Comparison of ENCODE assay signal across 25 mouse cellular contexts in genomic region chr1:103421638-103422001, GRCm38 (mm10).
"Had no signal": no experiment of that assay in that cellular context is flagged by ENCODE, and none has a peak within 500 bp of the region (broad histone marks: within the 10 kb centered on the region; RNA-seq: fewer than 3 reads in every experiment).

No protein-coding gene starts in this region.

- H3K4me2 ChIP-seq: heart, embryonic 12.5 days; hindbrain, embryonic 12.5 days; hindbrain, embryonic 14.5 days; intestine, embryonic 15.5 days; limb, embryonic 12.5 days; liver, embryonic 11.5 days; liver, embryonic 13.5 days; liver, embryonic 15.5 days had no signal

- H3K27me3 ChIP-seq: heart, embryonic 12.5 days; hindbrain, embryonic 12.5 days; intestine, embryonic 15.5 days; limb, embryonic 12.5 days; liver, embryonic 13.5 days; liver, embryonic 15.5 days had no signal

- H3K27ac ChIP-seq: heart, embryonic 10.5 days; hindbrain, embryonic 10.5 days; hindbrain, embryonic 12.5 days; hindbrain, embryonic 14.5 days; intestine, embryonic 15.5 days; left cerebral cortex, adult 2 months; limb, embryonic 10.5 days; limb, embryonic 12.5 days; liver, embryonic 13.5 days; liver, embryonic 15.5 days had no signal

- H3K9ac ChIP-seq: heart, embryonic 12.5 days; hindbrain, embryonic 12.5 days; hindbrain, embryonic 14.5 days; intestine, embryonic 15.5 days; limb, embryonic 12.5 days; liver, embryonic 13.5 days; liver, embryonic 15.5 days had no signal

- H3K4me1 ChIP-seq: heart, embryonic 10.5 days; heart, embryonic 12.5 days; hindbrain, embryonic 10.5 days; hindbrain, embryonic 12.5 days; intestine, embryonic 15.5 days; limb, embryonic 10.5 days; limb, embryonic 12.5 days; liver, embryonic 13.5 days; liver, embryonic 15.5 days had no signal

- H3K36me3 ChIP-seq: heart, embryonic 10.5 days; heart, embryonic 12.5 days; hindbrain, embryonic 10.5 days; hindbrain, embryonic 12.5 days; intestine, embryonic 15.5 days; limb, embryonic 10.5 days; limb, embryonic 12.5 days; liver, embryonic 13.5 days; liver, embryonic 15.5 days had no signal

- DNase-seq: gastrocnemius, postnatal 10 days; gastrocnemius, postnatal 25 days; heart, adult 18-20 months; heart, postnatal 10 days; heart, postnatal 4 days; kidney, adult 18-20 months; kidney, adult 8-10 months; kidney, postnatal 10 days; kidney, postnatal 25 days; kidney, postnatal 4 days; liver; liver, embryonic 13.5 days had no signal

- ATAC-seq: inflammation-experienced regulatory T-cells, adult 6 months; intestine, embryonic 15.5 days; intestine, postnatal 0 days had no signal

- H3K9me3 ChIP-seq: heart, embryonic 10.5 days; hindbrain, embryonic 12.5 days; intestine, embryonic 15.5 days; limb, embryonic 10.5 days; limb, embryonic 12.5 days; liver, embryonic 13.5 days; liver, embryonic 15.5 days had no signal

- H3K4me3 ChIP-seq: heart, embryonic 10.5 days; heart, embryonic 12.5 days; hindbrain, embryonic 10.5 days; hindbrain, embryonic 12.5 days; intestine, embryonic 15.5 days; left cerebral cortex, adult 2 months; limb, embryonic 10.5 days; limb, embryonic 12.5 days; liver, embryonic 13.5 days; liver, embryonic 15.5 days had no signal
